Mouse (Mus musculus): Measurements from ENCODE around the gene Kcnma1. TPM values are rescaled to one million over a fixed set of nuclear protein-coding genes. Genes with fewer than 3 reads are reported as not detected.

The Kcnma1 gene
- polyA plus RNA-seq, 1 experiment = 3.5 TPM

- no peaks in the 10 kb centered on the region for H3K27me3 ChIP-seq (ENCODE audit: control insufficient read depth, insufficient read depth, low read length)
- WGBS = 64% methylated on average over 3 of the region's 3 CpGs
- no peak overlapping the region for H3K4me3 ChIP-seq (ENCODE audit: low read depth, low read length)
- no peak for TF ChIP-seq CTCF (IDR thresholded peaks at IDR 0.05; ENCODE audit: extremely low read depth, insufficient read length, insufficient replicate concordance, low read depth, low read length)
- TF ChIP-seq POLR2A (IDR thresholded peaks at IDR 0.05; ENCODE audit: low read depth, low read length) = no peak
- no peak overlapping the region for H3K27ac ChIP-seq (ENCODE audit: insufficient read depth, low read depth, low read length)
- no peaks in the 10 kb centered on the region for H3K36me3 ChIP-seq (ENCODE audit: control insufficient read depth, insufficient read depth, low read length)
- H3K4me1 ChIP-seq (ENCODE audit: control insufficient read depth, insufficient read depth, insufficient read length, low read length) = no peaks in the 10 kb centered on the region
These were observed 308.6 kb downstream of the Kcnma1 start for GRCm38 (mm10) chr14:23705647-23706046.

- Histone ChIP-seq H3K27me3 (ENCODE audit: control insufficient read depth, insufficient read depth, low read length) (no peaks in the 10 kb centered on the region), H3K27ac (ENCODE audit: insufficient read depth, low read depth, low read length) (no peak overlapping the region), H3K4me1 (ENCODE audit: control insufficient read depth, insufficient read depth, insufficient read length, low read length) (no peaks in the 10 kb centered on the region), H3K4me3 (ENCODE audit: low read depth, low read length) (no peak overlapping the region), H3K36me3 (ENCODE audit: control insufficient read depth, insufficient read depth, low read length) (no peaks in the 10 kb centered on the region)
- TF ChIP-seq CTCF (IDR thresholded peaks at IDR 0.05; ENCODE audit: extremely low read depth, insufficient read length, insufficient replicate concordance, low read depth, low read length) (no peak), POLR2A (IDR thresholded peaks at IDR 0.05; ENCODE audit: low read depth, low read length) (no peak)
These were observed 310.0 kb downstream of the Kcnma1 start for GRCm38 (mm10) chr14:23704303-23704702.

- no peaks in the 10 kb centered on the region for H3K4me1 ChIP-seq (ENCODE audit: control insufficient read depth, insufficient read depth, insufficient read length, low read length)
These were observed 317.9 kb downstream of the Kcnma1 start for GRCm38 (mm10) chr14:23696341-23696740.

DNA sequence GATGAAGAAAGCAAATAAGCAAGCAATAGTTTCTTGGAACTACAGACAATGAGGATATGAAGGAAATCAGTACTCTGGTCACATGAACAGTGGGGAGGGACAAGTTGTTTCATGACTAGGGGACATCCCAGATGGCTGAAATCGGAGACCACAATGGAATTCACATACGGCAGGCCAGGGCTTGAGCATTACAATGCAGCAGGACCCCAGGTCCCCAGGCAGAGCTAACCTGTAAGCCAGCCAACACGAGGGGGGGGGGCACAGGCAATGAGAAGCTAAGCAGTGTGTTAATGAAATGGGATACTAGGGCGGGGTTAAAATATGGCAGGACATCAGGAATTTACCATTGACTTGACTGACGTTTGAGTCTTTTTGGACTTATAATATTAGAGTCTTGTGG is 324.6 kb downstream of the Kcnma1 start:
- Histone ChIP-seq H3K27me3 (ENCODE audit: control insufficient read depth, insufficient read depth, low read length) (no peaks in the 10 kb centered on the region), H3K36me3 (ENCODE audit: control insufficient read depth, insufficient read depth, low read length) (no peaks in the 10 kb centered on the region), H3K27ac (ENCODE audit: insufficient read depth, low read depth, low read length) (no peak overlapping the region), H3K4me1 (ENCODE audit: control insufficient read depth, insufficient read depth, insufficient read length, low read length) (no peaks in the 10 kb centered on the region), H3K4me3 (ENCODE audit: low read depth, low read length) (no peak overlapping the region)
- TF ChIP-seq CTCF (IDR thresholded peaks at IDR 0.05; ENCODE audit: extremely low read depth, insufficient read length, insufficient replicate concordance, low read depth, low read length) = no peak
- no peak for TF ChIP-seq POLR2A (IDR thresholded peaks at IDR 0.05; ENCODE audit: low read depth, low read length)
- WGBS = 56% methylated on average over 5 of the region's 5 CpGs

More at GRCm38 (mm10) chr14:23696341-23696740, 317.9 kb downstream of the Kcnma1 start:
- Histone ChIP-seq H3K4me3 (ENCODE audit: low read depth, low read length) (no peak overlapping the region), H3K27ac (ENCODE audit: insufficient read depth, low read depth, low read length) (no peak overlapping the region), H3K27me3 (ENCODE audit: control insufficient read depth, insufficient read depth, low read length) (no peaks in the 10 kb centered on the region), H3K36me3 (ENCODE audit: control insufficient read depth, insufficient read depth, low read length) (no peaks in the 10 kb centered on the region)
- WGBS = 72% methylated on average over 3 of the region's 3 CpGs
- no peak for TF ChIP-seq POLR2A (IDR thresholded peaks at IDR 0.05; ENCODE audit: low read depth, low read length)
- no peak for TF ChIP-seq CTCF (IDR thresholded peaks at IDR 0.05; ENCODE audit: extremely low read depth, insufficient read length, insufficient replicate concordance, low read depth, low read length)

- H3K36me3 ChIP-seq (ENCODE audit: control insufficient read depth, insufficient read depth, low read length) = no peaks in the 10 kb centered on the region
- no peak for TF ChIP-seq POLR2A (IDR thresholded peaks at IDR 0.05; ENCODE audit: low read depth, low read length)
- TF ChIP-seq CTCF (IDR thresholded peaks at IDR 0.05; ENCODE audit: extremely low read depth, insufficient read length, insufficient replicate concordance, low read depth, low read length) = no peak
- 71% methylated on average over 3 of the region's 3 CpGs for WGBS
These were observed 325.8 kb downstream of the Kcnma1 start for GRCm38 (mm10) chr14:23688513-23688912.

DNA sequence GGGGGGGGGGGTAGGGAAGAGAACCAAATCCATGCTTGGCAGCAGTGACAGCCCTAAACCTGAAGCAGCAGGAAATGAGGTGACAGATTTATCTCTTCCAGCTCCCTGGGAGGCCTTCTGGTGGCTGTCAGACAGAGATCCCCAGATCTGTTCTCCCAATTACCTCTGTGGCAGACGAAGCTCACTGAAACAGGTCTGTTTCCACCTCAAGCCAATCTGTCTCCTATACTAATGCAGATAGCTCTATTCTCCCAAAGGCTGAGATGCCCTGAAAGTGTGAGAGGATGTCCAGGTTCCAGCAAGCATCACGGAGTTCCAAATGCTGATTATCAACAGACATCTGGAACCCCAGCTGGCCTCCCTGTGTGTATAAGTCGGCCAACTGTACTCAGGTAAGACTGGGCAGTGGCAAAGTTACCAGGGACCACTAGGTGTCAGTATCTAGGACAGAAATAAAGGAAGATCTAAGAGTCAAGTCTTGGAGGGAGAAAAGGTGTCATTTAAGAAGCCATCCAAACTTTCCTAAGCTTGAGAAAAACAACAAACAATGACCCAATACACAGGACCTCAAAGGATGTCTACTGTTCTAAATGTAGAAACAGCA is 329.7 kb downstream of the Kcnma1 start:
- TF ChIP-seq CTCF (IDR thresholded peaks at IDR 0.05; ENCODE audit: extremely low read depth, insufficient read length, insufficient replicate concordance, low read depth, low read length) (no peak), POLR2A (IDR thresholded peaks at IDR 0.05; ENCODE audit: low read depth, low read length) (no peak)
- no peaks in the 10 kb centered on the region for H3K36me3 ChIP-seq (ENCODE audit: control insufficient read depth, insufficient read depth, low read length)
- no peaks in the 10 kb centered on the region for H3K4me1 ChIP-seq (ENCODE audit: control insufficient read depth, insufficient read depth, insufficient read length, low read length)
- no peaks in the 10 kb centered on the region for H3K27me3 ChIP-seq (ENCODE audit: control insufficient read depth, insufficient read depth, low read length)
- no peak overlapping the region for H3K4me3 ChIP-seq (ENCODE audit: low read depth, low read length)
- no peak overlapping the region for H3K27ac ChIP-seq (ENCODE audit: insufficient read depth, low read depth, low read length)
- 32% methylated on average over 3 of the region's 3 CpGs for WGBS

More at GRCm38 (mm10) chr14:23688513-23688912, 325.8 kb downstream of the Kcnma1 start:
- Histone ChIP-seq H3K27ac (ENCODE audit: insufficient read depth, low read depth, low read length) (no peak overlapping the region), H3K27me3 (ENCODE audit: control insufficient read depth, insufficient read depth, low read length) (no peaks in the 10 kb centered on the region), H3K4me1 (ENCODE audit: control insufficient read depth, insufficient read depth, insufficient read length, low read length) (no peaks in the 10 kb centered on the region), H3K4me3 (ENCODE audit: low read depth, low read length) (no peak overlapping the region)

GRCm38 (mm10) chr14:23682758-23683157 is 331.5 kb downstream of the Kcnma1 start:
- Histone ChIP-seq H3K27ac (ENCODE audit: insufficient read depth, low read depth, low read length) (no peak overlapping the region), H3K4me3 (ENCODE audit: low read depth, low read length) (no peak overlapping the region), H3K4me1 (ENCODE audit: control insufficient read depth, insufficient read depth, insufficient read length, low read length) (no peaks in the 10 kb centered on the region), H3K36me3 (ENCODE audit: control insufficient read depth, insufficient read depth, low read length) (no peaks in the 10 kb centered on the region), H3K27me3 (ENCODE audit: control insufficient read depth, insufficient read depth, low read length) (no peaks in the 10 kb centered on the region)
- no peak for TF ChIP-seq CTCF (IDR thresholded peaks at IDR 0.05; ENCODE audit: extremely low read depth, insufficient read length, insufficient replicate concordance, low read depth, low read length)
- no peak for TF ChIP-seq POLR2A (IDR thresholded peaks at IDR 0.05; ENCODE audit: low read depth, low read length)
- 68% methylated on average over 4 of the region's 4 CpGs for WGBS
